Mouse (Mus musculus) CH12.LX (cell line): ENCODE data around the gene Zfp697. TPM values are rescaled to one million over a fixed set of nuclear protein-coding genes. Genes with fewer than 3 reads are reported as not detected.

Experiments used
- DNase-seq: peaks from one replicate; pipeline ENCODE4 v3.0.0-alpha.2; 2013; ENCODE audit errors: extremely low read depth
- H3K27ac ChIP-seq: 2 replicates; pipeline ENCODE4 v1.5.1; 2012; ENCODE audit warnings: low read depth, mild to moderate bottlenecking, control low read depth, moderate library complexity; ENCODE audit not compliant: insufficient read depth
- H3K27me3 ChIP-seq: replicated peaks from 2 replicates; pipeline ENCODE3; 2012; ENCODE audit warnings: inconsistent platforms
- H3K36me3 ChIP-seq, 2 experiments: replicated peaks in 1 of 2; 2 replicates each; pipeline versions ENCODE3 to v1.6.1; 2012; ENCODE audit warnings: inconsistent platforms in 1 of 2, low read length in 1 of 2, mild to moderate bottlenecking in 1 of 2, mixed read lengths in 1 of 2, moderate library complexity in 1 of 2; ENCODE audit not compliant: control insufficient read depth in 1 of 2, insufficient read depth in 1 of 2
- H3K4me1 ChIP-seq, 2 experiments: 2 replicates each; pipeline ENCODE4 v1.6.1; 2012; ENCODE audit warnings: inconsistent platforms in 1 of 2, moderate library complexity in 1 of 2; ENCODE audit not compliant: insufficient read depth in 2 of 2, control insufficient read depth in 1 of 2
- H3K4me2 ChIP-seq: 2 replicates; pipeline ENCODE4 v1.6.1; 2012; ENCODE audit warnings: low read depth, mild to moderate bottlenecking, control low read depth; ENCODE audit not compliant: poor library complexity, insufficient read depth, severe bottlenecking
- H3K4me3 ChIP-seq, 3 experiments: fragments of 150-350 bp in 1 of 3; sonication (generic) in 1 of 3; replicated peaks in 1 of 3; 2 replicates each; pipeline versions ENCODE3 to v1.5.1; 2011 to 2012; ENCODE audit warnings: low read depth in 2 of 3, low read length in 2 of 3, mild to moderate bottlenecking in 2 of 3, moderate library complexity in 2 of 3, control low read depth in 1 of 3, improper control_type of control experiment in 1 of 3, inconsistent platforms in 1 of 3, mixed read lengths in 1 of 3; ENCODE audit not compliant: poor library complexity in 1 of 3
- H3K79me2 ChIP-seq: replicated peaks from 2 replicates; pipeline ENCODE4 v1.6.1; 2012; ENCODE audit warnings: mild to moderate bottlenecking, moderate library complexity; ENCODE audit not compliant: control insufficient read depth, poor library complexity, insufficient read depth, severe bottlenecking; ENCODE audit errors: extremely low read depth
- H3K9ac ChIP-seq: 2 replicates; pipeline ENCODE4 v1.6.1; 2012; ENCODE audit warnings: low read depth, mild to moderate bottlenecking, control low read depth, moderate library complexity; ENCODE audit not compliant: insufficient read depth
- H3K9me3 ChIP-seq: replicated peaks from 2 replicates; pipeline ENCODE3; 2012; ENCODE audit warnings: low read length, inconsistent platforms, mixed read lengths
- BHLHE40 ChIP-seq: IDR thresholded peaks from 2 replicates; pipeline ENCODE4 v1.6.1; 2011; ENCODE audit warnings: mild to moderate bottlenecking, low read depth, low read length, improper control_type of control experiment
- CHD1 ChIP-seq: IDR thresholded peaks from 2 replicates; pipeline ENCODE4 v1.6.1; 2012; ENCODE audit warnings: low read depth, low read length, improper control_type of control experiment, inconsistent platforms
- CHD2 ChIP-seq: IDR thresholded peaks from 2 replicates; pipeline ENCODE4 v1.6.1; 2011; ENCODE audit warnings: low read length, improper control_type of control experiment
- E2F4 ChIP-seq: IDR thresholded peaks from 2 replicates; pipeline ENCODE4 v1.6.1; 2011; ENCODE audit warnings: low read depth, low read length, improper control_type of control experiment; ENCODE audit not compliant: insufficient replicate concordance
- ELF1 ChIP-seq: IDR thresholded peaks from 2 replicates; pipeline ENCODE4 v1.6.1; 2014; ENCODE audit warnings: low read depth, mild to moderate bottlenecking, inconsistent platforms, low read length, improper control_type of control experiment
- EP300 ChIP-seq: IDR thresholded peaks from 2 replicates; pipeline ENCODE4 v1.6.1; 2011; ENCODE audit warnings: low read length, improper control_type of control experiment
- GABPA ChIP-seq: IDR thresholded peaks from 2 replicates; pipeline ENCODE4 v1.6.1; 2012; ENCODE audit warnings: low read depth, low read length, improper control_type of control experiment, inconsistent platforms; ENCODE audit not compliant: insufficient replicate concordance
- IRF4 ChIP-seq: IDR thresholded peaks from 2 replicates; pipeline ENCODE4 v1.6.1; 2014; ENCODE audit warnings: low read depth, mild to moderate bottlenecking, inconsistent platforms, low read length, improper control_type of control experiment
- JUN ChIP-seq: IDR thresholded peaks from 2 replicates; pipeline ENCODE4 v1.6.1; 2011; ENCODE audit warnings: low read depth, mild to moderate bottlenecking, low read length, improper control_type of control experiment, moderate library complexity; ENCODE audit not compliant: insufficient read depth
- JUND ChIP-seq: conservative IDR thresholded peaks from 2 replicates; pipeline ENCODE4 v1.6.1; 2011; ENCODE audit warnings: low read depth, low read length, improper control_type of control experiment
- MAFK ChIP-seq: IDR thresholded peaks from 2 replicates; pipeline ENCODE4 v1.6.1; 2011; ENCODE audit warnings: low read length, improper control_type of control experiment; ENCODE audit not compliant: insufficient replicate concordance
- MAX ChIP-seq: IDR thresholded peaks from 2 replicates; pipeline ENCODE4 v1.6.1; 2011; ENCODE audit warnings: low read length, improper control_type of control experiment
- MEF2A ChIP-seq: IDR thresholded peaks from 2 replicates; pipeline ENCODE4 v1.6.1; 2014; ENCODE audit warnings: low read depth, mild to moderate bottlenecking, inconsistent platforms, low read length, improper control_type of control experiment, borderline replicate concordance
- MXI1 ChIP-seq: IDR thresholded peaks from 2 replicates; pipeline ENCODE4 v1.6.1; 2011; ENCODE audit warnings: mild to moderate bottlenecking, low read depth, low read length, improper control_type of control experiment
- NELFE ChIP-seq: IDR thresholded peaks from 2 replicates; pipeline ENCODE4 v1.6.1; 2011; ENCODE audit warnings: low read depth, low read length, improper control_type of control experiment
- NRF1 ChIP-seq: IDR thresholded peaks from 2 replicates; pipeline ENCODE4 v1.6.1; 2014; ENCODE audit warnings: low read depth, mild to moderate bottlenecking, inconsistent platforms, low read length, improper control_type of control experiment, moderate library complexity
- POLR2AphosphoS2 ChIP-seq: IDR thresholded peaks from 2 replicates; pipeline ENCODE4 v1.6.1; 2011; ENCODE audit warnings: low read depth, low read length, improper control_type of control experiment
- SIN3A ChIP-seq: IDR thresholded peaks from 2 replicates; pipeline ENCODE4 v1.6.1; 2012; ENCODE audit warnings: low read length, improper control_type of control experiment, inconsistent platforms
- SMC3 ChIP-seq: IDR thresholded peaks from 2 replicates; pipeline ENCODE4 v1.6.1; 2011; ENCODE audit warnings: low read depth, low read length, improper control_type of control experiment
- TBP ChIP-seq: conservative IDR thresholded peaks from 2 replicates; pipeline ENCODE4 v1.6.1; 2011; ENCODE audit warnings: low read depth, low read length, improper control_type of control experiment
- UBTF ChIP-seq: IDR thresholded peaks from 2 replicates; pipeline ENCODE4 v1.6.1; 2012; ENCODE audit warnings: low read depth, mild to moderate bottlenecking, inconsistent platforms, low read length, improper control_type of control experiment, moderate library complexity
- USF2 ChIP-seq: conservative IDR thresholded peaks from 2 replicates; pipeline ENCODE4 v1.6.1; 2011; ENCODE audit warnings: low read depth, low read length, improper control_type of control experiment
- ZC3H11A ChIP-seq: IDR thresholded peaks from 2 replicates; pipeline ENCODE4 v1.6.1; 2012; ENCODE audit warnings: low read depth, mild to moderate bottlenecking, inconsistent platforms, low read length, improper control_type of control experiment
- dilution Hi-C: fragments of 300-500 bp; cut with MboI; formaldehyde crosslinking; loops from 2 replicates; pipeline ENCODE4 v1.14.3; 2020; ENCODE audit warnings: low sequenced_read_pairs; ENCODE audit not compliant: extremely low pct_unique_long_range_greater_than_20kb, extremely low pct_ligation_motif_present
- in situ Hi-C: fragments of 300-500 bp; cut with MboI; formaldehyde crosslinking; loops from 3 replicates; pipeline ENCODE4 v1.14.3; 2019; ENCODE audit warnings: low sequenced_read_pairs, low pct_ligation_motif_present, low pct_unique_long_range_greater_than_20kb, mixed read lengths
- polyA plus RNA-seq: library from polyadenylated mRNA; unstranded; fragments of >175 nt; gene quantifications from 2 replicates; pipeline ENCODE4 v1.2.1, GENCODE M21; 2012; ENCODE audit warnings: low read depth; ENCODE audit not compliant: insufficient read length
- total RNA-seq, 2 experiments: library from RNA; depleted of rRNA; stranded (reverse); fragments of 300-350 nt in 1 of 2; fragments of >200 nt in 1 of 2; gene quantifications; 2 replicates each; pipeline ENCODE4 v1.2.3; 2012 to 2014

The Zfp697 gene
- total and polyA plus RNA-seq, 3 experiments = not detected

- in situ Hi-C loops = no loop called here
- TF ChIP-seq UBTF = no peak
- no peak for TF ChIP-seq JUN
- TF ChIP-seq MXI1 = no peak
- no peak for TF ChIP-seq MAFK
- TF ChIP-seq TBP = no peak
- no peak for TF ChIP-seq JUND
- no peak for TF ChIP-seq SIN3A
- no peak for TF ChIP-seq NRF1
- no peak for TF ChIP-seq EP300
- TF ChIP-seq NELFE = no peak
- no peak for TF ChIP-seq BHLHE40
- TF ChIP-seq E2F4 = no peak
- TF ChIP-seq, all 38 proteins: peak for 0
- dilution Hi-C loops = no loop called here
- Histone ChIP-seq H3K27ac (no peak overlapping the region), H3K9ac (no peak overlapping the region), H3K79me2 (no peaks in the 10 kb centered on the region), H3K4me2 (no peak overlapping the region), H3K27me3 (no peaks in the 10 kb centered on the region), H3K9me3 (peaks cover 6% of the 10 kb centered on the region), H3K4me1 (no peaks in the 10 kb centered on the region), H3K4me3 (no peak overlapping the region), H3K36me3 (no peaks in the 10 kb centered on the region)
- no peak for DNase-seq
Observed at GRCm38 (mm10) chr3:98368776-98369175, 13.5 kb upstream of the Zfp697 start.

DNA sequence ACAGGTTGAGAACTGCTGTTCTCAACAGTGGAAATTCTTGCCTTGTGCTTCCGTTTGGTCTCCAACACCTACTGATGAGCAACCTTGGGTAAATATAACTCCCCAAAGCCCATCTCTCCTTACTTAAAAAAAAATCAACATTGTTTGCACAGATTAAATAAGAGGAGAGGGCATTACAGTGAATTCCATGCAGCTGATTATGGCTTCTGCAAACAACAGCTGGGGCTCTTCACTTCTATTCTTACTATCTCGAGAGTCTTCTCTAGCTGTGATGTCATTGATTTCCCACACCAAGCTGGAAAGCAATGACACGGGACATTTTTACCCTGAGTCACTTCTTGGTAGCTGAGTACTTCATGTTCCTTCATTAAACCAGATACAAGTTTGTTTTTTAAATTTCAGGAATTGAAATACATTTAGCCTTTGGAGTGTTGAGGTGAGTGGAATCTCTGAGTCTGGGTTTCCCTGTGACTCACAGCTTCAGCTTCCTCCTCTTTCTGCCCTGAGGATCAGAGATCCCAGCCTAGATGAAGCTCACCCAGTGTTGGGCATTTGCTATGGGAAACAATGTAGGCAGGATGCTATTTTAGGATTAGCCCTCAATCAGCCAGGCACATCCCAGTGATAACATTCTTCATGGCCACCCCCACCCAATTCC lies 8.1 kb upstream of the Zfp697 start:
- H3K36me3 ChIP-seq = no peaks in the 10 kb centered on the region
- H3K4me2 ChIP-seq = no peak overlapping the region
- in situ Hi-C loops (no loop called here), dilution Hi-C loops (no loop called here)
- H3K27ac ChIP-seq = no peak overlapping the region
- TF ChIP-seq GABPA = no peak
- DNase-seq = no peak
- H3K79me2 ChIP-seq = no peaks in the 10 kb centered on the region
- no peak overlapping the region for H3K4me3 ChIP-seq
- peaks cover 4% of the 10 kb centered on the region for H3K27me3 ChIP-seq
- no peaks in the 10 kb centered on the region for H3K4me1 ChIP-seq
- H3K9me3 ChIP-seq = peaks cover 6% of the 10 kb centered on the region
- H3K9ac ChIP-seq = no peak overlapping the region

- no peak overlapping the region for H3K27ac ChIP-seq
- peaks cover 6% of the 10 kb centered on the region for H3K9me3 ChIP-seq
- H3K4me1 ChIP-seq = no peaks in the 10 kb centered on the region
- no peaks in the 10 kb centered on the region for H3K36me3 ChIP-seq
- H3K9ac ChIP-seq = no peak overlapping the region
- dilution Hi-C loops = no loop called here
- H3K4me2 ChIP-seq = no peak overlapping the region
- no peak for DNase-seq
- in situ Hi-C loops = no loop called here
- H3K79me2 ChIP-seq = no peaks in the 10 kb centered on the region
- no peak for TF ChIP-seq ZC3H11A
- no peak for TF ChIP-seq JUND
- TF ChIP-seq CHD1 = no peak
- no peak for TF ChIP-seq E2F4
- no peak for TF ChIP-seq USF2
- TF ChIP-seq ELF1 = no peak
- TF ChIP-seq IRF4 = no peak
- no peak for TF ChIP-seq SMC3
- TF ChIP-seq GABPA = no peak
- no peak for TF ChIP-seq EP300
- no peak for TF ChIP-seq UBTF
- TF ChIP-seq MAX = no peak
- TF ChIP-seq CHD2 = no peak
- no peak for TF ChIP-seq MXI1
- TF ChIP-seq POLR2AphosphoS2 = no peak
- TF ChIP-seq MEF2A = no peak
- TF ChIP-seq, all 38 proteins: peak for 0
- Histone ChIP-seq H3K4me3 (no peak overlapping the region), H3K27me3 (peaks cover 9% of the 10 kb centered on the region)
Observed at GRCm38 (mm10) chr3:98374980-98375379, 7.3 kb upstream of the Zfp697 start.
